Mouse (Mus musculus): ENCODE measurements around the gene Cep63. TPM values are rescaled to one million over a fixed set of nuclear protein-coding genes. Genes with fewer than 3 reads are reported as not detected.

The Cep63 gene
- polyA plus RNA-seq, 1 experiment from 2014 or later = 62.6 TPM

DNA sequence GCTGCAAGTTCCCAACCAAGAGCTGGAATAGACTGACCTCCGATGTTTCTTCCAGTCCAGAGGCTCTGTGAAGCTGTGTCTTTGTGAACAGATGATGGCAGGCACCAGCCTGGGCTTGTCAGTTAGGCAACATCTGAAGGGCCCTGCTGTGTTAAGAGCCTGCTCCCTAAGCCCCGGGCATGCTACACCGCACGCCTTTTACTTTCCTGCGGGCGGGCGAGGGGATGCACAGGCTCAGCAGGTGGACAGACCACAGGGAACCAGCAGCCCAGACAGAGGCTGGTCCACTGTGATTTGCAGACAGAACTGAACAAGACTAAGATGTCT is 79.3 kb downstream of the Cep63 start:
- H3K4me2 ChIP-seq (replicated peaks) = peak overlapping the region; percentile 13
- no peak overlapping the region for H3K4me3 ChIP-seq
- WGBS = 13% methylated on average over 7 of the region's 7 CpGs
- ATAC-seq (ENCODE audit: low FRiP score, low read depth) = no peak
- H3K9ac ChIP-seq (replicated peaks) = no peak overlapping the region
- H3K36me3 ChIP-seq = no peaks in the 10 kb centered on the region
- H3K27me3 ChIP-seq = peaks cover 71% of the 10 kb centered on the region
- H3K27ac ChIP-seq (replicated peaks) = 0 out of 2 replicates have a peak overlapping the region, but pooled peaks have one; percentile 42
- no peaks in the 10 kb centered on the region for H3K9me3 ChIP-seq
- peaks cover 39% of the 10 kb centered on the region for H3K4me1 ChIP-seq

DNA sequence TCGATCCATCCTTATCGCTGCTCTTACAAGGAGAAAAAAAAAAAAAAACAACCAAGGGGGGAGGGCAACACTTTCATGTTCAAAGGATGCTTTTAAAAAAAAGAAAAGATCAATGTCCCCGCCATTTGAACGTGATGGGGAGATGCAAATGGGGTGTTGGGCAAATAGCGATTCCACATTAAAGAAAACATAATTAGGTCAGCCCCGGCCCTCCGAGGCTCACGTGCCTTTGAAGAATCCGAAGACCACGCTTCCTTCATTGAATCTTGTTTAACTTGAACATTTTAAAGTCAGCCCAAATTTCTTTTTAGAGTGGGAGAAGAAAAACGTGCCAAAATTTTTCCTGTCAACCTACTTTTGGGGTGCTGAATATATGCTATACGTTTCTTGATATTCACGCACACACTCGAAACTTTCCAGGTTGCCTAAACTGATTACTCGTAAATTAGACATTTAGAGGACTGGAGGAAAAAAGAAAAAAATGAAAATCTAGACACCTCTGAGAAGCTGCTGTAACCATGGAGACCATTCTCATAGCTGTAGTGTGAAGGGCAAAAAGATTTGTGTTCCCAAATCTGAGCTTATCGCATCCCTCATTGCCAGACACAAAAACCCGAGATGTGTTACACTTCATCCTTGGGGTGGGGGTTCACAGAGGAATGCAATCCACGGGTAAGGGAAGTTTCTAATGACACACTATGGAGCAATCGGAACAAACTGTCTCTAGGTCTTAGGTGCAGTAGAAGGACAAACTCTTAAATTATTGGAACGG is 79.9 kb downstream of the Cep63 start:
- peaks cover 72% of the 10 kb centered on the region for H3K27me3 ChIP-seq
- 0 out of 2 replicates have a peak overlapping the region, but pooled peaks have one; percentile 42 for H3K27ac ChIP-seq (replicated peaks)
- no peaks in the 10 kb centered on the region for H3K9me3 ChIP-seq
- H3K9ac ChIP-seq (replicated peaks) = no peak overlapping the region
- no peak for ATAC-seq (ENCODE audit: low FRiP score, low read depth)
- H3K4me1 ChIP-seq = peaks cover 39% of the 10 kb centered on the region
- WGBS = 36% methylated on average over 20 of the region's 20 CpGs
- peak overlapping the region; percentile 68 for H3K4me2 ChIP-seq (replicated peaks)
- H3K36me3 ChIP-seq = no peaks in the 10 kb centered on the region
- H3K4me3 ChIP-seq = no peak overlapping the region

DNA sequence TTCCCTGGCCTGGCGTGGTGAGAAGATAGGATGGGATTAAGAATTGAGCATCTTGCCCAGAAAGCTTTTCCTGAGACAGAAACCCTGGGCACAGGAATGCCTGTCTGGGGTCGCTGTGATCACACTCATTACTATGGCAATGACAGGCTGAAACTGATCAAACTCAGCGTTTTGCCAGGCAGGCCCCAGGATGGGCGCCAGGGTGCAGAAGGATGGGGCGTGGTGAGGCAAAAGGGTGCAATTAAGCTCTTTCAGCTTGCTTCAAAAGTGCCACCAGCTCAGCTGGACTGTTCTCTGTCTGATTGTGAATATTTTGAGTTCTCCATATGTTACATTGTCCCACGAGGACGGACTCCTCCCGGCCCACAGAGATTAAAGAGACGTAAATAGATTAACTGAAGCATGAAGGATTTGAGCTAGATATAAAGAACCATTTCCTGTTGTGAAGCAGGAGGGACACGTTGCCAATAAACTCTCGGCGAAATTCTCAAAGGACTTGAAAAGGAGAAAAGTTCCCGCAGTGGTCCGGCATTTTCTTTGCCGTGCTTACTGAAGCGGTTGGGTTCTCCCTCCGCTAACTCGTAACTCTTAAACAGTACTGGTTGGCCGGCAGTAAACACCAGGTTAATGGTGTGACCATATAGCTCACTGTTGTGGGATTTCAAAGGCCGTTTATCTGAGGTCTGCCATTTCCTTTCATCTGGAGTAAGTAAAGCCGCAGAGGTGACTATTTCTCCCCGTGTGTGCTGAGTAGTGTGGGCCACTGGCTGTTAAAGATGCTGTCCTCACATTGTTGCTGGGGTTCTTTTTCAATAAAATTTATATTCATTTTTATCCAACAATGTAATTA is 80.7 kb downstream of the Cep63 start:
- 12% methylated on average over 22 of the region's 22 CpGs for WGBS
- Histone ChIP-seq H3K9me3 (no peaks in the 10 kb centered on the region), H3K27me3 (peaks cover 70% of the 10 kb centered on the region), H3K9ac (replicated peaks) (no peak overlapping the region), H3K27ac (replicated peaks) (peak overlapping the region; percentile 88), H3K4me3 (peak overlapping the region; percentile 39), H3K4me1 (peaks cover 39% of the 10 kb centered on the region), H3K4me2 (replicated peaks) (peak overlapping the region; percentile 68), H3K36me3 (no peaks in the 10 kb centered on the region)
- ATAC-seq (ENCODE audit: low FRiP score, low read depth) = peak; percentile 63

DNA sequence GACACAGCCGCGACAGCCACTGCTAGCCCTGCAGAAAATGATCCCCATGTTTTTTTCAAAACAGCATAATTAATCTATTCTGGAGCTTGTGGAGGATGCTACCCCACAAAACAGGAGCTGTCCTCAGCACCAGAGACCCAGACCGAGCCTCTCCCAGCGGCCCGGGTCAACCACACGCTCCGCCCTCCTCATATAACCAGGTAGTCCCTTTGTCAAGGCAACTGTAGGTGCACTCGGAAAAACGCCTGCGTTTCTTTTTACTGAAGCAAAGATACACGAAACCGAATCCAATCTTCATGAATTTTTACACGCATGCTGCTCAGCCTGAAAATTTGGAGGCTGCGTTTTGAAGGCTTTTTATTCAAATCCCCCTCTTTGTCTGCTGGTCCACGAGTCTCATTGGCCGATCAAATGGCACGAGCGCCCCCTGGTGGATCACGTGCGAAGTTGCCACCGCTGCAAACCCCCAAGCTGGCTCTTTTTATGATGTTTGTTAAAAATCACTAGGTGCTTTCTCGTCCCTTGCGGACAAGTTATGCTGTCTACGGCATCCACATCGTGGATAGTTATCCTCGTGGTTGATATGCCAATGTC is 81.5 kb downstream of the Cep63 start:
- ATAC-seq (ENCODE audit: low FRiP score, low read depth) = peak; percentile 68
- under 1% methylated on average over 26 of the region's 26 CpGs for WGBS
- Histone ChIP-seq H3K4me2 (replicated peaks) (peak overlapping the region; percentile 68), H3K36me3 (no peaks in the 10 kb centered on the region), H3K4me1 (peaks cover 39% of the 10 kb centered on the region), H3K27me3 (peaks cover 65% of the 10 kb centered on the region), H3K9ac (replicated peaks) (peak overlapping the region; percentile 57), H3K4me3 (peak overlapping the region; percentile 39), H3K27ac (replicated peaks) (peak overlapping the region; percentile 88), H3K9me3 (no peaks in the 10 kb centered on the region)

DNA sequence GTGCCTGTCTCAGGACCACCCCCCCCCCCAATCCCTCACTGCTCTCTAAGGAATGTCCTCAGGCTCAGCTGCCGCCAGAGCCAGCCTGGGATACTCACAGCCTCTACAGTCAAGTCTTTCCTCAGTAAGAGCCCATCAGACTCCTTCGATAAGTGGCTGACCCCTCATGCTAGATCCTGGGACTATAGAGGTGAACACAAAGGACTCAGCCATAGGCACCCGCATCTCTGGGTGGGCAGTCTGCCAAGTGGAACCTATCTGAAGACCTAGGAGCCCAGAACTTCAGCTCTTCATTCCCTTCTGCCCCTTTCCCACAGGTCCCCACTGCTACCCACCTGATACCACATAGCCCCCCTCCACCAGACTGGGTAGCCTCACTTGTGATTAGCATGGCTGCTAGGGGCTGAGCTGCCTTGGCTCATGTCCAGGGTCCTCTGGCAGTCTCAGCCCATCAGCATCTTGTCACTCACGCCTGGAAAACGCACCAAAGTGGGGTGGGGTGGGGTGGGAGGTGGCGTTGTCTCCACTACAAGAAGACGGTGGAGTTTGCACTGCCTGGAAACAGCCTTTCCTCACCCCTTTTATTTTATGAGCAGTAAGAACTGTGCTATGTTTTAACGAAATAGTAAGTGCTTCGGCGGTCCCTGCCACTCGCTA is 82.1 kb downstream of the Cep63 start:
- H3K4me3 ChIP-seq = peak overlapping the region; percentile 39
- H3K9me3 ChIP-seq = no peaks in the 10 kb centered on the region
- peak overlapping the region; percentile 57 for H3K9ac ChIP-seq (replicated peaks)
- H3K4me2 ChIP-seq (replicated peaks) = peak overlapping the region; percentile 68
- ATAC-seq (ENCODE audit: low FRiP score, low read depth) = peak; percentile 84
- H3K4me1 ChIP-seq = peaks cover 39% of the 10 kb centered on the region
- H3K27me3 ChIP-seq = peaks cover 63% of the 10 kb centered on the region
- peak overlapping the region; percentile 88 for H3K27ac ChIP-seq (replicated peaks)
- 8% methylated on average over 11 of the region's 11 CpGs for WGBS
- H3K36me3 ChIP-seq = no peaks in the 10 kb centered on the region

DNA sequence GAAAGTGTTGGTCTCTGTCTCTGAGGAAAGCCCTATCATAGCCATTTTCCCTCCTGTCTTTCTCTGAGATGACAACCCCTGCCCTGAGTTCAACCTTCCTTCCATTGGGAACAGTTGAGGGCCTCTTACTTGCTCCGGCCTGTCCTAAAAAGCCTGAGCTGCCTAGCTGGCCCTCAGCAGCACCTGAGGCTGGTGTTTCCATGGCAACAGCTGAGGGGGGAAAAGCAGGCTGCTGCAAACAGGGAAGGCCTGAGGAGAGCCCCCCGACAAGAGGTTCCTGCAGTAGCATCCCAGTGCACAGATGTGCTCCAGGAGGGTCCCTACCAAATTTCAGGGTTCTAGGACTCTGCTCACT is 82.6 kb downstream of the Cep63 start:
- 23% methylated on average over 2 of the region's 2 CpGs for WGBS
- no peak overlapping the region for H3K4me3 ChIP-seq
- H3K27ac ChIP-seq (replicated peaks) = peak overlapping the region; percentile 88
- ATAC-seq (ENCODE audit: low FRiP score, low read depth) = no peak
- peak overlapping the region; percentile 68 for H3K4me2 ChIP-seq (replicated peaks)
- H3K9me3 ChIP-seq = no peaks in the 10 kb centered on the region
- H3K36me3 ChIP-seq = no peaks in the 10 kb centered on the region
- 0 out of 2 replicates have a peak overlapping the region, but pooled peaks have one; percentile 57 for H3K9ac ChIP-seq (replicated peaks)
- peaks cover 61% of the 10 kb centered on the region for H3K27me3 ChIP-seq
- H3K4me1 ChIP-seq = peaks cover 39% of the 10 kb centered on the region

DNA sequence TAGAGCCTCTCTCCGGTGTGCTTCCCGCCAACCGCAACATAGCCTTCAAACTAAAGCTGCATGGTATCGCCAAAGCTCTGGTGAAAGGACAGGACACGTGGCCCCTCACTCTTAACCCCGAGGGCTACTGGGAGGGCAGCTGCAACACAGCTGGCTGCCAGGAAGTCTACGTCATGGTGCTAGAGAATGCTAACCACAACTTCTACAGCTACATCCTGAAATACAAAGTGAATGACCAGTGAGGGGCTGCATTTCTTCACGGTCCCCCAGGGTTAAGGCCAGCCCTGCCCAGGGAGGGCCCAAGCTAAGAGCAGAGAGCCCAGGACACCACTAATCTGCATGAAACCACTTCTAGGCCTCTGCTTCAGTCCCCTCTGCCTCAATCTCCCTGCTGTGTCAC is 83.8 kb downstream of the Cep63 start:
- ATAC-seq (ENCODE audit: low FRiP score, low read depth) = no peak
- 80% methylated on average over 8 of the region's 8 CpGs for WGBS
- H3K9me3 ChIP-seq = no peaks in the 10 kb centered on the region
- no peak overlapping the region for H3K9ac ChIP-seq (replicated peaks)
- H3K27me3 ChIP-seq = peaks cover 53% of the 10 kb centered on the region
- no peaks in the 10 kb centered on the region for H3K36me3 ChIP-seq
- H3K27ac ChIP-seq (replicated peaks) = no peak overlapping the region
- no peak overlapping the region for H3K4me3 ChIP-seq
- no peak overlapping the region for H3K4me2 ChIP-seq (replicated peaks)
- H3K4me1 ChIP-seq = peaks cover 39% of the 10 kb centered on the region

DNA sequence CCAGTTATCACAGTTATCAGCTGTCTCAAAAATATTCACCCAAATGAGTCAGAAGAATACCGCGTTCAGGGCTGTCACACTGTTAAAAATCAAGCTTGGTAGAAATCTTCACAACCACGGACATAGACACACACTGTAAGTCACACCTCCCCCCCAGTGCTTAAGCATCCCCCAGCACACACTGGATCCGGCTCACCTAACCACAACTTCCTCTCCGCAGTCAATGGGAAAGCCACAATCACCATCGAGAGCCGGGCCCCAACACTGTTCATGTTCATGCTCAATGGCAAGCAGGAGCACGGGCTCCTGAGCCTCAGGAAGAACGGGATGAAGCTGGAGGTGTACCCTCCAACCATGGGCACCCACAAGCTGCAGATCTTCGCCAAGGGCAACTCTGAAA is 84.7 kb downstream of the Cep63 start:
- Histone ChIP-seq H3K4me2 (replicated peaks) (no peak overlapping the region), H3K4me3 (no peak overlapping the region), H3K27ac (replicated peaks) (no peak overlapping the region), H3K36me3 (no peaks in the 10 kb centered on the region), H3K27me3 (peaks cover 52% of the 10 kb centered on the region), H3K9ac (replicated peaks) (no peak overlapping the region), H3K9me3 (no peaks in the 10 kb centered on the region), H3K4me1 (peaks cover 31% of the 10 kb centered on the region)
- ATAC-seq (ENCODE audit: low FRiP score, low read depth) = no peak
- WGBS = 90% methylated on average over 10 of the region's 10 CpGs

DNA sequence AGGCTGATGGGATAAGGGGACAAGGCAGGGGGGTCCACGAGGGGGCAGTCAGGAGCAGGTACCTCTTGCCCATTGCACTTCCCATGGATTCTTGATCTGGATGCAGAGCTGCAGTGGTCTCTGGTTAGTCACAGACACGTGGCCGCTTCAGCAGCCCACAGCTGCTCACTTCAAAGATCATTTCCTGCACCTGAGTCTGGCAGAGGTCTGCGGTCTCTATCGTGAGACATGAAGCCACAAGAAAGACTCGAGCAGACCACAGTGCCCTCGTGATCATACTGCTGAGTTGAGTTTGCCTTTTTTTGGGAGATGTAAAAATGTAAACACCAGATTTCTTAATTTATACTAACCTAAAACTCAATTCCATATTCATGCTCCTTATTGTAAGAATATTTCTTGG is 86.6 kb downstream of the Cep63 start:
- peaks cover 51% of the 10 kb centered on the region for H3K27me3 ChIP-seq
- no peak overlapping the region for H3K27ac ChIP-seq (replicated peaks)
- no peak overlapping the region for H3K4me2 ChIP-seq (replicated peaks)
- H3K4me3 ChIP-seq = no peak overlapping the region
- no peaks in the 10 kb centered on the region for H3K36me3 ChIP-seq
- H3K9ac ChIP-seq (replicated peaks) = no peak overlapping the region
- peaks cover 17% of the 10 kb centered on the region for H3K4me1 ChIP-seq
- H3K9me3 ChIP-seq = no peaks in the 10 kb centered on the region
- ATAC-seq (ENCODE audit: low FRiP score, low read depth) = no peak
- WGBS = 80% methylated on average over 7 of the region's 7 CpGs

DNA sequence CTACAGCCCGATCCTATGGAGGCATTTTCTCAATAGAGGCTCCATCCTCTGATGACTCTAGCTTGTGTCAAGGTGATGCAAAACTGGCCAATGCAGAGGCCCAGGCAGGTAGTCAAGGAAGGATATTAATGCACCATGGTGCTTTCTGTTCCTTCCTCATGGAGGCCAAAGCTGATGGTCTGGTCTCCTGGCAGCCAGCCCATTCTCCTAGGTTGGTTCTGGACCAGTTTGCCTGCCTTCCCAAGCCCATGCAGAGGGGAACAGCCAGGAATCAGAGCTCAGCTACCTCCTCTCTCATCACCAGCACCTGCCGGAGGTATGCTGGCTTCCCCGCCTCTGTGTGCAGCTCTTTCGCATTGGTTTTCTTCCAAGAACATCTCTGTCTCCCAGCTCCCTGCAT is 89.4 kb downstream of the Cep63 start:
- Histone ChIP-seq H3K36me3 (no peaks in the 10 kb centered on the region), H3K27me3 (peaks cover 43% of the 10 kb centered on the region), H3K4me3 (no peak overlapping the region), H3K4me2 (replicated peaks) (no peak overlapping the region), H3K4me1 (peaks cover under 1% of the 10 kb centered on the region; the same call in 1 of the 2 replicates), H3K9me3 (no peaks in the 10 kb centered on the region), H3K27ac (replicated peaks) (no peak overlapping the region), H3K9ac (replicated peaks) (no peak overlapping the region)
- ATAC-seq (ENCODE audit: low FRiP score, low read depth) = no peak
- WGBS = 91% methylated on average over 4 of the region's 4 CpGs

Measured in midbrain, embryonic 12.5 days (tissue).